Mouse (Mus musculus): ENCODE measurements around the gene Cdk6. TPM values are rescaled to one million over a fixed set of nuclear protein-coding genes. Genes with fewer than 3 reads are reported as not detected.

Gene Cdk6
- total and polyA plus RNA-seq, 3 experiments: 79.0 to 318 (median 197) TPM

DNA sequence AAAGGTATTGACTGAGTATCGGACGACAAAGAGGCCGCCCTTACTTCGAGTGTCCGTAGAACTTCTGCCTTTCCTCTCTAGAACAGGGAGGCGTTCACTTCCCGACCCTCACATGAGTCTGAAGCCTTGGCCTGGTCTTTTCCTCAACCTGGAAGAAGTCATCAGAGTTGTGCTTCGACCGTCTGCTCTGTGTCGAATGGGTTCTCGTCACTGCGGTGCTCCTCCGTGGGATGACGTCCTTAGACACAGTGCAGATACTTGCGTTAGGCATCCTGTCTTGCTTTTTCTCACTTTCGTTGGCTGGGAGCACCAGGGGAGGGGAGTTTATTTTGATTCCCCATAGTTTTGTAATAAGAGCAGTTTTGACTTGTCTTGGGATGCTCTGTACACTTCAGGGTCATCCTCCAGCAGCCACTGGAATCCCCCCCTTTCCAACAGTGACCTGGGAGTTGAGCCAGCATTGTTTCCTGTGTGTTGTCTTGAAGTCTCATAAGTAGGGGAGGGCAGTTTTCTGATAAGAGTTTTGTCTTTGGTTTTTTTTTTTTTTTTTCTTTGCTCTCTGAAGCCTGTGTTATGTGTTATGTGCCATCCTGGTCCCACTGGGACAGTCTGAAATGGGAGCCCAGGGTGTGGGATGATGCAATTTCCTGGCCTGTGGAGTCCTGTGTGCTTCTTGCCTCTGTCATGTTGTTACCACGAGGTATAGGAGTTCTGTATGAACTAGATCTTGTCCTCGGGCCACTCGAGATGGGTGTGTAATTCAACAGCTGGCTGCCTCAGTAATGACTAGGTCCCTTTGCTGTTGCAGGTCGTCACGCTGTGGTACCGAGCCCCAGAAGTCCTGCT, 131.2 kb downstream of the Cdk6 start:
- no peak overlapping the region for H3K9ac ChIP-seq (ENCODE audit: control insufficient read depth, low read depth, low read length, poor library complexity, severe bottlenecking)
- TF ChIP-seq NELFE (IDR thresholded peaks at IDR 0.05; ENCODE audit: low read depth, low read length): no peak
- no peak for TF ChIP-seq NRF1 (IDR thresholded peaks at IDR 0.05; ENCODE audit: insufficient read depth, low read depth, low read length, poor library complexity, severe bottlenecking)
- no peak for TF ChIP-seq GABPA (IDR thresholded peaks at IDR 0.05; ENCODE audit: low read depth, low read length)
- no peak for TF ChIP-seq MXI1 (IDR thresholded peaks at IDR 0.05; ENCODE audit: low read depth, low read length)
- TF ChIP-seq ZKSCAN1 (IDR thresholded peaks at IDR 0.05; ENCODE audit: low read depth, low read length): no peak
- TF ChIP-seq MYB (IDR thresholded peaks at IDR 0.05; ENCODE audit: low read depth, low read length): no peak
- TF ChIP-seq USF1 (IDR thresholded peaks at IDR 0.05; ENCODE audit: low read depth, low read length): no peak
- TF ChIP-seq EP300 (IDR thresholded peaks at IDR 0.05; ENCODE audit: low read depth in 1 of 2, low read length in 2 of 2): no peak
- TF ChIP-seq MAX (IDR thresholded peaks at IDR 0.05; ENCODE audit: low read length): no peak
- no peak for TF ChIP-seq ZC3H11A (IDR thresholded peaks at IDR 0.05; ENCODE audit: low read depth, low read length)
- no peak for TF ChIP-seq MAZ (IDR thresholded peaks at IDR 0.05; ENCODE audit: low read depth, low read length)
- TF ChIP-seq GATA1 (IDR thresholded peaks at IDR 0.05; ENCODE audit: low read depth, low read length): 0 out of 2 replicates have a peak, but pooled peaks have one; percentile 18
- no peak for TF ChIP-seq ETS1 (IDR thresholded peaks at IDR 0.05; ENCODE audit: low read depth, low read length)
- TF ChIP-seq UBTF (IDR thresholded peaks at IDR 0.05; ENCODE audit: borderline replicate concordance, insufficient read depth, low read depth, low read length): no peak
- no peak for TF ChIP-seq E2F4 (IDR thresholded peaks at IDR 0.05; ENCODE audit: borderline replicate concordance, low read depth, low read length)
- no peak for TF ChIP-seq TBP (IDR thresholded peaks at IDR 0.05; ENCODE audit: low read depth, low read length)
- no peak for TF ChIP-seq RCOR1 (IDR thresholded peaks at IDR 0.05; ENCODE audit: low read depth, low read length)
- TF ChIP-seq POLR2A (IDR thresholded peaks at IDR 0.05; ENCODE audit: control insufficient read depth in 1 of 2, insufficient read depth in 1 of 2, low read depth in 1 of 2, low read length in 2 of 2, poor library complexity in 1 of 2): peak in 1 of 2 experiments; percentile 31; a peak in 1 of 4 replicates
- TF ChIP-seq MEF2A (IDR thresholded peaks at IDR 0.05; ENCODE audit: extremely low read depth, insufficient replicate concordance, low read depth, low read length, poor library complexity, severe bottlenecking): no peak
- TF ChIP-seq BHLHE40 (IDR thresholded peaks at IDR 0.05; ENCODE audit: borderline replicate concordance, low read depth, low read length): no peak
- TF ChIP-seq POLR2AphosphoS5 (IDR thresholded peaks at IDR 0.05; ENCODE audit: borderline replicate concordance, low read depth, low read length): no peak
- TF ChIP-seq CHD2 (IDR thresholded peaks at IDR 0.05; ENCODE audit: low read length): no peak
- TF ChIP-seq RAD21 (IDR thresholded peaks at IDR 0.05; ENCODE audit: low read depth, low read length): no peak
- TF ChIP-seq USF2 (IDR thresholded peaks at IDR 0.05; ENCODE audit: borderline replicate concordance in 1 of 2, insufficient read depth in 1 of 2, low read depth in 1 of 2, low read length in 2 of 2): no peak
- peak; percentile 86 for TF ChIP-seq ZNF384 (IDR thresholded peaks at IDR 0.05; ENCODE audit: low read depth, low read length)
- TF ChIP-seq TAL1 (IDR thresholded peaks at IDR 0.05; ENCODE audit: low read length): no peak
- no peak for TF ChIP-seq CHD1 (IDR thresholded peaks at IDR 0.05; ENCODE audit: low read depth, low read length)
- TF ChIP-seq TCF12 (IDR thresholded peaks at IDR 0.05; ENCODE audit: low read depth, low read length): no peak
- peak; percentile 65; the same call in 1 of the 2 replicates for TF ChIP-seq POLR2AphosphoS2 (IDR thresholded peaks at IDR 0.05; ENCODE audit: low read length)
- TF ChIP-seq MAFK (IDR thresholded peaks at IDR 0.05; ENCODE audit: borderline replicate concordance, low read depth, low read length): no peak
- peaks cover 1% of the 10 kb centered on the region; the same call in 1 of the 2 replicates for H3K79me2 ChIP-seq (ENCODE audit: control insufficient read depth, insufficient read depth, low read length, poor library complexity)
- peak; percentile 34 for DNase-seq (ENCODE audit: low read depth, low spot score)
- H3K4me3 ChIP-seq (ENCODE audit: control insufficient read depth in 1 of 2, insufficient read depth in 1 of 2, low read depth in 2 of 2, low read length in 2 of 2): no peak overlapping the region
- H3K9me3 ChIP-seq (replicated peaks; ENCODE audit: insufficient read depth, low read length): no peaks in the 10 kb centered on the region
- H3K36me3 ChIP-seq (ENCODE audit: control insufficient read depth in 1 of 2, insufficient read depth in 2 of 2, low read length in 2 of 2): peaks cover 11 to 71% of the 10 kb centered on the region in 2 experiments
- H3K27ac ChIP-seq (ENCODE audit: control insufficient read depth, low read depth, low read length): no peak overlapping the region
- H3K4me1 ChIP-seq (ENCODE audit: control insufficient read depth in 1 of 2, insufficient read depth in 2 of 2, low read length in 2 of 2): no peaks in the 10 kb centered on the region; a peak in 1 of 4 replicates
- no peaks in the 10 kb centered on the region for H3K27me3 ChIP-seq (ENCODE audit: control insufficient read depth in 1 of 2, insufficient read depth in 2 of 2, low read length in 2 of 2)
